Mouse (Mus musculus): ENCODE data around the gene Kcnh1. TPM values are rescaled to one million over a fixed set of nuclear protein-coding genes. Genes with fewer than 3 reads are reported as not detected.

Gene Kcnh1
- polyA plus RNA-seq, 1 experiment from 2014 or later: 1.3 TPM

DNA sequence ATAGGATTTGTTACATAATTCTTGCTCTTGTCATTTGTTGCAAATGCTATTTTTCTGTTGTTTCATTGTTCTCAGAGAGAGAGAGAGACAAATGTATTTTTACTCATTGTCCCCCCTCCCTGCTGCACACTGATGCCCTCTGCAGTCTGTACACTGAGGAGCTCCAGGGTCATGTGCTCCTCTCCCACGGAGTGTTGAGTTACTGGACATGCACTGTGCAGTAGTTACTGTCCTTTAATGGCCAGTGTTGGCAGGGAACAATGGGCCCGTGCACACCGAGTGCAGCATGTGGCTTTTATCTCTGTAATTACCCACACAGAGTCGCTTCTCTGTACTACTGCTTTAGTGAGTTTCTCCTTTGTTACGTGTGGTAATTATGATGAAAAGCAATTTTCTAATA, 17.4 kb downstream of the Kcnh1 start:
- no peaks in the 10 kb centered on the region for H3K36me3 ChIP-seq (ENCODE audit: insufficient read depth, low read length)
- no peak overlapping the region for H3K4me3 ChIP-seq (replicated peaks; ENCODE audit: low read depth, low read length)
- DNase-seq (ENCODE audit: low spot score) (peak; percentile 34), ATAC-seq (replicated peaks; ENCODE audit: low FRiP score, low read depth) (no peak; the same call in 1 of the 2 replicates)
- no peak for TF ChIP-seq CTCF (IDR thresholded peaks at IDR 0.05; ENCODE audit: low read depth)
- no peak overlapping the region for H3K9ac ChIP-seq (ENCODE audit: low read depth, low read length)
- H3K4me2 ChIP-seq (ENCODE audit: low read length): no peak overlapping the region
- WGBS: 32% methylated on average over 5 of the region's 5 CpGs
- no peaks in the 10 kb centered on the region for H3K9me3 ChIP-seq (replicated peaks; ENCODE audit: low read length)
- no peaks in the 10 kb centered on the region for H3K27me3 ChIP-seq (ENCODE audit: insufficient read depth, low read length)
- H3K4me1 ChIP-seq (replicated peaks; ENCODE audit: insufficient read depth, low read length): no peaks in the 10 kb centered on the region
- H3K27ac ChIP-seq: no peak overlapping the region

DNA sequence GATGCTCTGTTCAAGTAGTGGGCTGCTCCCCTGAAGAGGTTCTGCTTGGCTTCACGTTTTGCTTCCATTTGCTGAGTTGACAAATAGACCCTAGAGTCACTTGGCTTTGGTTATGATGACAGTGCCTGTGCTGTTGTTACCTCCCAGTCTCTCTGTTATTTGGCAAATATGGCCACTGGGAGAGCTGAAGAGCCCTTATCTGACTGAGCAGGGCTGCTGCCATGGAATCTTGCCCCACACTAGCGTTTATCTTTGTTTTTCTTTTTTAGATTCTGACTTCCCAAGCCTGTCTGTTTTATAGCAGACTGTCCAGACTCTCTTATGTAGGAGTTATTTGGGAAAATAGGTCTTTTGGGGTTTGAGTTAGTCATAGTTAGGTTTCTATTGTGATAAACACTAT, 21.9 kb downstream of the Kcnh1 start:
- DNase-seq (ENCODE audit: low spot score) (no peak), ATAC-seq (replicated peaks; ENCODE audit: low FRiP score, low read depth) (no peak)
- no peaks in the 10 kb centered on the region for H3K27me3 ChIP-seq (ENCODE audit: insufficient read depth, low read length)
- no peak overlapping the region for H3K27ac ChIP-seq
- H3K9me3 ChIP-seq (replicated peaks; ENCODE audit: low read length): no peaks in the 10 kb centered on the region; the same call in 1 of the 2 replicates
- no peak overlapping the region for H3K4me3 ChIP-seq (replicated peaks; ENCODE audit: low read depth, low read length)
- no peak for TF ChIP-seq CTCF (IDR thresholded peaks at IDR 0.05; ENCODE audit: low read depth)
- 58% methylated on average over 2 of the region's 2 CpGs for WGBS
- H3K9ac ChIP-seq (ENCODE audit: low read depth, low read length): no peak overlapping the region
- no peaks in the 10 kb centered on the region for H3K4me1 ChIP-seq (replicated peaks; ENCODE audit: insufficient read depth, low read length)
- H3K4me2 ChIP-seq (ENCODE audit: low read length): no peak overlapping the region
- no peaks in the 10 kb centered on the region for H3K36me3 ChIP-seq (ENCODE audit: insufficient read depth, low read length)

GRCm38 (mm10) chr1:192214666-192215065, 24.1 kb downstream of the Kcnh1 start:
- ATAC-seq (replicated peaks; ENCODE audit: low FRiP score, low read depth) (no peak), DNase-seq (ENCODE audit: low spot score) (no peak)
- Histone ChIP-seq H3K9me3 (replicated peaks; ENCODE audit: low read length) (no peaks in the 10 kb centered on the region; the same call in 1 of the 2 replicates), H3K4me2 (ENCODE audit: low read length) (no peak overlapping the region), H3K27me3 (ENCODE audit: insufficient read depth, low read length) (no peaks in the 10 kb centered on the region), H3K4me3 (replicated peaks; ENCODE audit: low read depth, low read length) (no peak overlapping the region), H3K4me1 (replicated peaks; ENCODE audit: insufficient read depth, low read length) (no peaks in the 10 kb centered on the region), H3K27ac (no peak overlapping the region), H3K9ac (ENCODE audit: low read depth, low read length) (no peak overlapping the region), H3K36me3 (ENCODE audit: insufficient read depth, low read length) (no peaks in the 10 kb centered on the region)
- WGBS: 98% methylated on average over 4 of the region's 4 CpGs
- TF ChIP-seq CTCF (IDR thresholded peaks at IDR 0.05; ENCODE audit: low read depth): no peak

GRCm38 (mm10) chr1:192220156-192220555, 29.6 kb downstream of the Kcnh1 start:
- Histone ChIP-seq H3K4me2 (ENCODE audit: low read length) (no peak overlapping the region), H3K9me3 (replicated peaks; ENCODE audit: low read length) (no peaks in the 10 kb centered on the region; the same call in 1 of the 2 replicates), H3K4me3 (replicated peaks; ENCODE audit: low read depth, low read length) (no peak overlapping the region), H3K36me3 (ENCODE audit: insufficient read depth, low read length) (no peaks in the 10 kb centered on the region), H3K27me3 (ENCODE audit: insufficient read depth, low read length) (no peaks in the 10 kb centered on the region), H3K9ac (ENCODE audit: low read depth, low read length) (no peak overlapping the region), H3K4me1 (replicated peaks; ENCODE audit: insufficient read depth, low read length) (no peaks in the 10 kb centered on the region), H3K27ac (no peak overlapping the region)
- 62% methylated on average over 2 of the region's 2 CpGs for WGBS
- ATAC-seq (replicated peaks; ENCODE audit: low FRiP score, low read depth): no peak
- no peak for DNase-seq (ENCODE audit: low spot score)
- no peak for TF ChIP-seq CTCF (IDR thresholded peaks at IDR 0.05; ENCODE audit: low read depth)

DNA sequence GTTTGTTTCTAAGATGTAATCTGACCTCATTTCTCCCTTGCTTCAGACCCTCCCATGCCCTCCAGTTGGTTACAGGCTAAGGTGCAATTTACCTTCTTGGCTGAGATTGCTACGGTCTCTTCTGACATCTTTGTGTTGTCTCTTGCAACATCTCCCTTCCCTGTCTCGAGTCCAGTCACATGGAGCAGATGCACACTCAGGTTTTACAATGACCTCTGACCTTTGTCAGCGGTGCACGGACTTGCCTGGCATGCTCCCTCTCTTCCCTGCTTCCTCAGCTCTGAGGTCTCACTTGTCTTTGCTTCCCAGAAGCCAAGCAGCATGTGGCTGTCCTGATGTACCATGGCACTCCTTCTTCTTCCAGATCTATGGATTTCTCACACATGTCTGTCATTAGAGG, 33.6 kb downstream of the Kcnh1 start:
- H3K27me3 ChIP-seq (ENCODE audit: insufficient read depth, low read length): no peaks in the 10 kb centered on the region
- H3K9me3 ChIP-seq (replicated peaks; ENCODE audit: low read length): no peaks in the 10 kb centered on the region
- H3K27ac ChIP-seq: no peak overlapping the region
- H3K36me3 ChIP-seq (ENCODE audit: insufficient read depth, low read length): no peaks in the 10 kb centered on the region
- no peak overlapping the region for H3K9ac ChIP-seq (ENCODE audit: low read depth, low read length)
- no peaks in the 10 kb centered on the region for H3K4me1 ChIP-seq (replicated peaks; ENCODE audit: insufficient read depth, low read length)
- 14% methylated on average over 4 of the region's 4 CpGs for WGBS
- DNase-seq (ENCODE audit: low spot score) (no peak), ATAC-seq (replicated peaks; ENCODE audit: low FRiP score, low read depth) (no peak)
- TF ChIP-seq CTCF (IDR thresholded peaks at IDR 0.05; ENCODE audit: low read depth): no peak
- no peak overlapping the region for H3K4me2 ChIP-seq (ENCODE audit: low read length)
- no peak overlapping the region for H3K4me3 ChIP-seq (replicated peaks; ENCODE audit: low read depth, low read length)

- no peak for ATAC-seq (replicated peaks; ENCODE audit: low FRiP score, low read depth)
- Histone ChIP-seq H3K27me3 (ENCODE audit: insufficient read depth, low read length) (no peaks in the 10 kb centered on the region), H3K36me3 (ENCODE audit: insufficient read depth, low read length) (no peaks in the 10 kb centered on the region), H3K9me3 (replicated peaks; ENCODE audit: low read length) (no peaks in the 10 kb centered on the region), H3K9ac (ENCODE audit: low read depth, low read length) (no peak overlapping the region), H3K4me1 (replicated peaks; ENCODE audit: insufficient read depth, low read length) (no peaks in the 10 kb centered on the region), H3K4me2 (ENCODE audit: low read length) (no peak overlapping the region), H3K27ac (no peak overlapping the region), H3K4me3 (replicated peaks; ENCODE audit: low read depth, low read length) (no peak overlapping the region)
- DNase-seq (ENCODE audit: low spot score): no peak
- 60% methylated on average over 1 of the region's 1 CpGs for WGBS
- no peak for TF ChIP-seq CTCF (IDR thresholded peaks at IDR 0.05; ENCODE audit: low read depth)
Measured at GRCm38 (mm10) chr1:192232696-192233095, 42.1 kb downstream of the Kcnh1 start.

DNA sequence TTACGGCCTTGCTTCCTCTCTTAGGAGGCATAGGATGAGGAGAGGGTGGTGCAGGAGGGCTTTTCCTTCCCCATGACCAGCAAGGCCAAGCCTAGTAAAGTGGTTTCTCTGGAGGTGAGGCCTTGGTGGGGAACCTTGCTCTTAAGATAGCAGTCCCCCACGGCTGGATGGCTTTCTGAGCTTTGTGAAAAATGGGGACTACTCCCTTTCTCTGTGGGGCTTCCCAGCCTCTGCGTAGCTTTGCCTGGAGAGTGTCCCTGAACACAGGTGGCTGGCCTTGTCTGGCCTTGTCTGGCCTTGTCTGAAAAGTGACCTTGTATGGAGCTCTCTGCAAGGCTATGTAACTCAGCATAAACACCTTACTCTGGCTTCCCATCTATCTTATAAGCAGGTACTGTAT, 56.3 kb downstream of the Kcnh1 start:
- ATAC-seq (replicated peaks; ENCODE audit: low FRiP score, low read depth): no peak

More for the DNA sequence above, 56.3 kb downstream of the Kcnh1 start:
- H3K4me1 ChIP-seq (replicated peaks; ENCODE audit: insufficient read depth, low read length): no peaks in the 10 kb centered on the region
- H3K9ac ChIP-seq (ENCODE audit: low read depth, low read length): no peak overlapping the region
- H3K27me3 ChIP-seq (ENCODE audit: insufficient read depth, low read length): no peaks in the 10 kb centered on the region
- no peak for DNase-seq (ENCODE audit: low spot score)
- no peaks in the 10 kb centered on the region for H3K36me3 ChIP-seq (ENCODE audit: insufficient read depth, low read length)
- WGBS: 78% methylated on average over 3 of the region's 3 CpGs
- H3K4me2 ChIP-seq (ENCODE audit: low read length): no peak overlapping the region
- H3K4me3 ChIP-seq (replicated peaks; ENCODE audit: low read depth, low read length): no peak overlapping the region
- no peak for TF ChIP-seq CTCF (IDR thresholded peaks at IDR 0.05; ENCODE audit: low read depth)
- no peak overlapping the region for H3K27ac ChIP-seq
- H3K9me3 ChIP-seq (replicated peaks; ENCODE audit: low read length): no peaks in the 10 kb centered on the region

All from kidney, postnatal 0 days (tissue).